Mouse (Mus musculus): Measurements from ENCODE around the gene Olfr26. TPM values are rescaled to one million over a fixed set of nuclear protein-coding genes. Genes with fewer than 3 reads are reported as not detected.

Olfr26 gene
- polyA plus RNA-seq, 1 experiment from 2014 or later, result not detected

Other genes starting within 250 kb of the Olfr26 start
- gene Olfr914, start 250.0 kb upstream of the Olfr26 start, polyA plus RNA-seq (2014; fragmentation: Nextera tagmentation; extraction: Ambion mirVana), result not detected in 2 replicates
- not detected in 2 replicates for gene Olfr916, start 195.2 kb upstream of the Olfr26 start, polyA plus RNA-seq (2014; fragmentation: Nextera tagmentation; extraction: Ambion mirVana)
- gene Olfr917, start 189.2 kb upstream of the Olfr26 start, polyA plus RNA-seq (2014; fragmentation: Nextera tagmentation; extraction: Ambion mirVana), result not detected in 2 replicates
- gene Olfr918, start 180.5 kb upstream of the Olfr26 start, polyA plus RNA-seq (2014; fragmentation: Nextera tagmentation; extraction: Ambion mirVana), result not detected in 2 replicates
- not detected in 2 replicates for gene Olfr919, start 151.4 kb upstream of the Olfr26 start, polyA plus RNA-seq (2014; fragmentation: Nextera tagmentation; extraction: Ambion mirVana)
- gene Vwa5a, start 136.8 kb upstream of the Olfr26 start, polyA plus RNA-seq (2014; fragmentation: Nextera tagmentation; extraction: Ambion mirVana), result 11.1 and 11.4 TPM in 2 replicates
- not detected in 2 replicates for gene Olfr920, start 102.8 kb upstream of the Olfr26 start, polyA plus RNA-seq (2014; fragmentation: Nextera tagmentation; extraction: Ambion mirVana)
- not detected in 2 replicates for gene Olfr921, start 82.0 kb upstream of the Olfr26 start, polyA plus RNA-seq (2014; fragmentation: Nextera tagmentation; extraction: Ambion mirVana)
- gene Olfr922, start 40.4 kb upstream of the Olfr26 start, polyA plus RNA-seq (2014; fragmentation: Nextera tagmentation; extraction: Ambion mirVana), result not detected in 2 replicates
- gene Olfr923, start 28.5 kb upstream of the Olfr26 start, polyA plus RNA-seq (2014; fragmentation: Nextera tagmentation; extraction: Ambion mirVana), result not detected in 2 replicates
- not detected in 2 replicates for gene Olfr924, start 10.6 kb upstream of the Olfr26 start, polyA plus RNA-seq (2014; fragmentation: Nextera tagmentation; extraction: Ambion mirVana)
- gene Olfr926, start 22.1 kb downstream of the Olfr26 start, polyA plus RNA-seq (2014; fragmentation: Nextera tagmentation; extraction: Ambion mirVana), result not detected in 2 replicates
- gene Olfr930, start 74.7 kb downstream of the Olfr26 start, polyA plus RNA-seq (2014; fragmentation: Nextera tagmentation; extraction: Ambion mirVana), result not detected in 2 replicates
- not detected in 2 replicates for gene Olfr933, start 117.3 kb downstream of the Olfr26 start, polyA plus RNA-seq (2014; fragmentation: Nextera tagmentation; extraction: Ambion mirVana)
- not detected in 2 replicates for gene Olfr934, start 133.3 kb downstream of the Olfr26 start, polyA plus RNA-seq (2014; fragmentation: Nextera tagmentation; extraction: Ambion mirVana)
- gene Olfr935, start 144.6 kb downstream of the Olfr26 start, polyA plus RNA-seq (2014; fragmentation: Nextera tagmentation; extraction: Ambion mirVana), result not detected in 2 replicates
- gene Olfr146, start 168.3 kb downstream of the Olfr26 start, polyA plus RNA-seq (2014; fragmentation: Nextera tagmentation; extraction: Ambion mirVana), result not detected in 2 replicates
- not detected in 2 replicates for gene Olfr937, start 209.9 kb downstream of the Olfr26 start, polyA plus RNA-seq (2014; fragmentation: Nextera tagmentation; extraction: Ambion mirVana)
- not detected in 2 replicates for gene Olfr938, start 223.8 kb downstream of the Olfr26 start, polyA plus RNA-seq (2014; fragmentation: Nextera tagmentation; extraction: Ambion mirVana)